Mouse (Mus musculus): ENCODE results near the gene Ankrd10. TPM values are rescaled to one million over a fixed set of nuclear protein-coding genes. Genes with fewer than 3 reads are reported as not detected.

The Ankrd10 gene
- total and polyA plus RNA-seq, 2 experiments from 2014 or later = 66.2 to 127 TPM

- ATAC-seq (no peak), DNase-seq (ENCODE audit: low spot score) (peak; percentile 33)
- no peak overlapping the region for H3K4me3 ChIP-seq (ENCODE audit: low read length)
- no peaks in the 10 kb centered on the region for H3K27me3 ChIP-seq (ENCODE audit: insufficient read depth, low read length)
- H3K4me1 ChIP-seq (ENCODE audit: insufficient read depth, low read length) = peaks cover 6% of the 10 kb centered on the region
- TF ChIP-seq CTCF (IDR thresholded peaks at IDR 0.05; ENCODE audit: low read depth) = no peak
- WGBS = 22% methylated on average over 2 of the region's 2 CpGs
- H3K9me3 ChIP-seq (ENCODE audit: low read length) = no peaks in the 10 kb centered on the region
- no peak overlapping the region for H3K27ac ChIP-seq
- H3K4me2 ChIP-seq (ENCODE audit: low read depth, low read length) = peak overlapping the region; percentile 95
- H3K9ac ChIP-seq (replicated peaks; ENCODE audit: low read length) = no peak overlapping the region
- peaks cover 19% of the 10 kb centered on the region for H3K36me3 ChIP-seq (ENCODE audit: insufficient read depth, low read length)
Observed at GRCm38 (mm10) chr8:11632406-11632805, 3.2 kb downstream of the Ankrd10 start.

- TF ChIP-seq CTCF (IDR thresholded peaks at IDR 0.05; ENCODE audit: low read depth) = no peak
- 80% methylated on average over 5 of the region's 5 CpGs for WGBS
- H3K27me3 ChIP-seq (ENCODE audit: insufficient read depth, low read length) = no peaks in the 10 kb centered on the region
- H3K4me1 ChIP-seq (ENCODE audit: insufficient read depth, low read length) = peaks cover 6% of the 10 kb centered on the region
- no peak overlapping the region for H3K27ac ChIP-seq
- peaks cover 24% of the 10 kb centered on the region for H3K36me3 ChIP-seq (ENCODE audit: insufficient read depth, low read length)
- no peaks in the 10 kb centered on the region for H3K9me3 ChIP-seq (ENCODE audit: low read length)
- no peak for ATAC-seq
- H3K4me3 ChIP-seq (ENCODE audit: low read length) = no peak overlapping the region
- no peak overlapping the region for H3K9ac ChIP-seq (replicated peaks; ENCODE audit: low read length)
- no peak for DNase-seq (ENCODE audit: low spot score)
- no peak overlapping the region for H3K4me2 ChIP-seq (ENCODE audit: low read depth, low read length)
Observed at GRCm38 (mm10) chr8:11629206-11629605, 6.4 kb downstream of the Ankrd10 start.

- WGBS = 68% methylated on average over 7 of the region's 7 CpGs
- Histone ChIP-seq H3K4me1 (ENCODE audit: insufficient read depth, low read length) (peaks cover 3% of the 10 kb centered on the region), H3K27me3 (ENCODE audit: insufficient read depth, low read length) (no peaks in the 10 kb centered on the region), H3K4me3 (ENCODE audit: low read length) (no peak overlapping the region), H3K27ac (no peak overlapping the region; the same call in 1 of the 2 replicates), H3K36me3 (ENCODE audit: insufficient read depth, low read length) (peaks cover 27% of the 10 kb centered on the region), H3K9ac (replicated peaks; ENCODE audit: low read length) (no peak overlapping the region), H3K9me3 (ENCODE audit: low read length) (no peaks in the 10 kb centered on the region), H3K4me2 (ENCODE audit: low read depth, low read length) (no peak overlapping the region)
- ATAC-seq (peak; percentile 38; the same call in 1 of the 2 replicates), DNase-seq (ENCODE audit: low spot score) (peak; percentile 59)
- no peak for TF ChIP-seq CTCF (IDR thresholded peaks at IDR 0.05; ENCODE audit: low read depth)
Observed at GRCm38 (mm10) chr8:11628506-11629132, 6.9 kb downstream of the Ankrd10 start.

GRCm38 (mm10) chr8:11627717-11628116 is 7.8 kb downstream of the Ankrd10 start:
- H3K9ac ChIP-seq (replicated peaks; ENCODE audit: low read length) = no peak overlapping the region

GRCm38 (mm10) chr8:11625084-11625483 is 10.5 kb downstream of the Ankrd10 start:
- H3K4me2 ChIP-seq (ENCODE audit: low read depth, low read length) = no peak overlapping the region
- DNase-seq (ENCODE audit: low spot score) (no peak), ATAC-seq (no peak)
- H3K4me3 ChIP-seq (ENCODE audit: low read length) = no peak overlapping the region
- H3K27me3 ChIP-seq (ENCODE audit: insufficient read depth, low read length) = no peaks in the 10 kb centered on the region
- WGBS = 90% methylated on average over 4 of the region's 4 CpGs
- H3K9ac ChIP-seq (replicated peaks; ENCODE audit: low read length) = no peak overlapping the region
- H3K36me3 ChIP-seq (ENCODE audit: insufficient read depth, low read length) = peaks cover 24% of the 10 kb centered on the region; the same call in 1 of the 2 replicates
- no peaks in the 10 kb centered on the region for H3K9me3 ChIP-seq (ENCODE audit: low read length)
- H3K4me1 ChIP-seq (ENCODE audit: insufficient read depth, low read length) = no peaks in the 10 kb centered on the region
- TF ChIP-seq CTCF (IDR thresholded peaks at IDR 0.05; ENCODE audit: low read depth) = no peak
- no peak overlapping the region for H3K27ac ChIP-seq

More at GRCm38 (mm10) chr8:11627717-11628116, 7.8 kb downstream of the Ankrd10 start:
- Histone ChIP-seq H3K27me3 (ENCODE audit: insufficient read depth, low read length) (no peaks in the 10 kb centered on the region), H3K27ac (no peak overlapping the region), H3K36me3 (ENCODE audit: insufficient read depth, low read length) (peaks cover 28% of the 10 kb centered on the region), H3K4me2 (ENCODE audit: low read depth, low read length) (no peak overlapping the region), H3K9me3 (ENCODE audit: low read length) (no peaks in the 10 kb centered on the region), H3K4me3 (ENCODE audit: low read length) (no peak overlapping the region), H3K4me1 (ENCODE audit: insufficient read depth, low read length) (no peaks in the 10 kb centered on the region)
- DNase-seq (ENCODE audit: low spot score) = no peak
- WGBS = 81% methylated on average over 9 of the region's 9 CpGs
- ATAC-seq = no peak
- TF ChIP-seq CTCF (IDR thresholded peaks at IDR 0.05; ENCODE audit: low read depth) = no peak

- WGBS = 96% methylated on average over 3 of the region's 3 CpGs
- Histone ChIP-seq H3K4me2 (ENCODE audit: low read depth, low read length) (no peak overlapping the region), H3K36me3 (ENCODE audit: insufficient read depth, low read length) (peaks cover 34% of the 10 kb centered on the region), H3K9ac (replicated peaks; ENCODE audit: low read length) (no peak overlapping the region), H3K4me3 (ENCODE audit: low read length) (no peak overlapping the region), H3K27me3 (ENCODE audit: insufficient read depth, low read length) (no peaks in the 10 kb centered on the region), H3K4me1 (ENCODE audit: insufficient read depth, low read length) (no peaks in the 10 kb centered on the region), H3K9me3 (ENCODE audit: low read length) (no peaks in the 10 kb centered on the region), H3K27ac (no peak overlapping the region)
- TF ChIP-seq CTCF (IDR thresholded peaks at IDR 0.05; ENCODE audit: low read depth) = no peak
- DNase-seq (ENCODE audit: low spot score) (no peak), ATAC-seq (no peak)
Observed at GRCm38 (mm10) chr8:11619091-11619490, 16.5 kb downstream of the Ankrd10 start.

GRCm38 (mm10) chr8:11618063-11618462 is 17.5 kb downstream of the Ankrd10 start:
- ATAC-seq (no peak), DNase-seq (ENCODE audit: low spot score) (no peak)
- no peak overlapping the region for H3K9ac ChIP-seq (replicated peaks; ENCODE audit: low read length)
- no peak overlapping the region for H3K27ac ChIP-seq
- H3K27me3 ChIP-seq (ENCODE audit: insufficient read depth, low read length) = no peaks in the 10 kb centered on the region
- H3K9me3 ChIP-seq (ENCODE audit: low read length) = no peaks in the 10 kb centered on the region
- no peak for TF ChIP-seq CTCF (IDR thresholded peaks at IDR 0.05; ENCODE audit: low read depth)
- 77% methylated on average over 2 of the region's 2 CpGs for WGBS
- H3K4me1 ChIP-seq (ENCODE audit: insufficient read depth, low read length) = no peaks in the 10 kb centered on the region
- H3K4me3 ChIP-seq (ENCODE audit: low read length) = no peak overlapping the region
- peaks cover 30% of the 10 kb centered on the region for H3K36me3 ChIP-seq (ENCODE audit: insufficient read depth, low read length)
- no peak overlapping the region for H3K4me2 ChIP-seq (ENCODE audit: low read depth, low read length)
